Mouse (Mus musculus) megakaryocyte, adult 5-6 weeks (primary cell): ENCODE measurements around the gene Sbf2. TPM values are rescaled to one million over a fixed set of nuclear protein-coding genes. Genes with fewer than 3 reads are reported as not detected.

Experiments
- ATAC-seq: 2 replicates; pipeline ENCODE4 v1.8.0; 2016; ENCODE audit warnings: mild to moderate bottlenecking, inconsistent platforms; ENCODE audit not compliant: poor library complexity, severe bottlenecking
- total RNA-seq, 2 experiments: library from RNA; stranded (forward) in 1 of 2; stranded (reverse) in 1 of 2; fragments of 153-499, 151-499 nt in 1 of 2; fragments of 221-1000, 200-1000 nt in 1 of 2; gene quantifications; 2 replicates each; pipeline versions ENCODE4 v1.2.3 to v1.2.4; 2015 to 2017

Sbf2 gene
- total RNA-seq, 2 experiments from 2014 or later: 2.2 to 4.6 TPM

- ATAC-seq: no peak
These were observed 331.0 kb downstream of the Sbf2 start for GRCm38 (mm10) chr7:110283484-110284275.

- ATAC-seq: peak; percentile 23; the same call in 1 of the 2 replicates
These were observed 331.9 kb downstream of the Sbf2 start for GRCm38 (mm10) chr7:110282797-110283196.

- ATAC-seq: no peak
These were observed 333.1 kb downstream of the Sbf2 start for GRCm38 (mm10) chr7:110281435-110282256.

- no peak for ATAC-seq
These were observed 335.5 kb downstream of the Sbf2 start for GRCm38 (mm10) chr7:110279183-110279582.

GRCm38 (mm10) chr7:110277734-110278245, 336.9 kb downstream of the Sbf2 start:
- peak; percentile 47; the same call in 1 of the 2 replicates for ATAC-seq

GRCm38 (mm10) chr7:110272434-110272833, 342.3 kb downstream of the Sbf2 start:
- no peak for ATAC-seq

GRCm38 (mm10) chr7:110271814-110272213, 342.9 kb downstream of the Sbf2 start:
- no peak for ATAC-seq

- ATAC-seq: peak; percentile 74
These were observed 344.3 kb downstream of the Sbf2 start for GRCm38 (mm10) chr7:110270455-110270854.

- ATAC-seq: no peak
These were observed 344.9 kb downstream of the Sbf2 start for GRCm38 (mm10) chr7:110269777-110270176.

GRCm38 (mm10) chr7:110268511-110268910, 346.2 kb downstream of the Sbf2 start:
- no peak for ATAC-seq

- peak; percentile 58 for ATAC-seq
These were observed 346.7 kb downstream of the Sbf2 start for GRCm38 (mm10) chr7:110267994-110268393.

GRCm38 (mm10) chr7:110267014-110267413, 347.7 kb downstream of the Sbf2 start:
- no peak for ATAC-seq

- peak; percentile 81 for ATAC-seq
These were observed 348.9 kb downstream of the Sbf2 start for GRCm38 (mm10) chr7:110265796-110266195.

GRCm38 (mm10) chr7:110263474-110263873, 351.2 kb downstream of the Sbf2 start:
- ATAC-seq: no peak

- ATAC-seq: no peak
These were observed 352.1 kb downstream of the Sbf2 start for GRCm38 (mm10) chr7:110262661-110263060.

- ATAC-seq: no peak
These were observed 352.9 kb downstream of the Sbf2 start for GRCm38 (mm10) chr7:110261807-110262206.

GRCm38 (mm10) chr7:110259966-110260711, 354.6 kb downstream of the Sbf2 start:
- ATAC-seq: peak; percentile 59

- no peak for ATAC-seq
These were observed 356.3 kb downstream of the Sbf2 start for GRCm38 (mm10) chr7:110258196-110258950.
